Mouse (Mus musculus): Measurements from ENCODE around the gene Cul9. TPM values are rescaled to one million over a fixed set of nuclear protein-coding genes. Genes with fewer than 3 reads are reported as not detected.
A peak's percentile ranks its signal among the peaks of the same experiment; 100 is the strongest.
"Not testable (repeated sequence)": the region's sequence is repeated elsewhere in the genome, so short reads cannot be mapped to it uniquely, and the experiment has no call there.

Cul9 gene
- total RNA-seq (2022), result 10 to 100 TPM; 62.1 to 68.2 (median 66.4) TPM

DNA sequence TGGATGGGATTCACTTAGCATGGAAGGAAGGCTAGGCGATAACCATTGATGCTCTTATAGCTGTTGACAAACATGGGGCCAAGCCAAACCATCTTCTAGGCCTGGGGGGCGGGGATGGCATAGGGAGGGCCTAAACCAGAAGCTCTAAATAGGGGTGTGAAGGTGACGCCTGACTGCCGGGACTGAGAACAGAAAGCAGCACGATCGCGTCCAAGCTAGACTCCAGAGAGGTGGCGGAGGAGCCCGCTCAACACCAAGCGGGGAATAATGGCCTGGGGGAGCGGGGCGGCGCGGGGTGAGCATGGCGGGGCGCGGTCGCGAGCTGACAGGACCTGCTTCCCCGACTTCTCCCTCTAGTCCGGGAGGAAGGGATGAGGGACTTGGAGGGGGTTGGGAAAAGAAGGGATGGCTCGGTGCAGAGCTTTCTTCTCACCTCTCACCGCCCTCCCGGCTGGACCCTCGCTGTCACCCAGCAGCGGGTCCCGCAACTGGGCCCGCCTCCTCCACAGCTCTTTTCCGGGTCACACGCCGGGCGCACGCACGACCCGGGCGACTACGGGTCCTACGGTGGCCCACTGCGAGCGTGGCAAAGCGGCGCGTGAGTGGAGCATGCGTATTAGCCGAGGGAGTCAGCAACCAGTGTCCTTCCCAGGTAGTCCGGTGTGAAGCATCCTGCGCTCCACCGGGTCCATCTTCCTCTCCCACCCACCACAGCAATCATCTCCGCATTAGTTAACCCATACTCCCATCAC is at the start of gene Cul9:
Cul9 (minus strand) TSS at position 576 of the 752 bp plus-strand sequence.
- peak; percentile 85 to 88 for DNase-seq (ENCODE audit: low spot score in 2 of 2)

DNA sequence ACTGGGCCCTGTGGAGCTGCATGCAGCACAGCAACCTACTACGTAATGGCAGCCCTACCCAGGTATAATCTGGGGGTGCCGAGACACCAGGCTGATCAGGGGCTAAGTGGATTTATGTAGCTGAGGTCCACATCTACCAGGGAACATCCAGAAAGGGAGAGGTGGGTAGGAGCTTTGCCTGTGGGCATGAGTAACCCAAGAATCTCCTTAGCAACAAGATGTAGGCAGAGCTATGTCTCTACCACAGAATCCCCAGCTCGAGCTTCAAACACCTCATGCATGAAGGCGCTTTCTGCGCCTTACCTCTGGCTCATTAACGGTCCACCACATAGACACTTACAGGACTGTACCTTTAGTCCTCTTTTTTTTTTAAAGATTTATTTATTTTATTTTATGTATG is 49.1 kb upstream of the Cul9 start:
- DNase-seq (ENCODE audit: low spot score in 2 of 2), result no peak

DNA sequence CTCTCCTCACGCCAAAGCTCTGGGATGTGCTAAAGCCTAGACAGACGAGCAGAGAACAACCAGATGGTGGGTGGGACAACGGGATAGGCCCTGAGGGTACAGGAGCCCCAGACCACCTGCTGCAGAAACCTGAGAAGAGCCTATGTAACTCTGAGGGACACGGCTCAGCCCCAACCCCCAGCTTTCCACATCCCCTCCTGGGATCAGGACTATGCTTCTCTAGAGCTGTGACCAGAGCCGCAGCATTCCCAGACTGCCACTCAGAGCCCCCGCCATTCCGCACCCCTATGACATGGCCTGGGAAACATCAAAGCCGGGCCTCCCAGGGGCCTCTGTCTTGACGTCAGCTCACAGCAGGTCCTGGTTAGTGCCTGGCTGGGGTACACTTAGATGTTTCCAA is 48.4 kb upstream of the Cul9 start:
- no peak for DNase-seq (ENCODE audit: low spot score in 2 of 2)

DNA sequence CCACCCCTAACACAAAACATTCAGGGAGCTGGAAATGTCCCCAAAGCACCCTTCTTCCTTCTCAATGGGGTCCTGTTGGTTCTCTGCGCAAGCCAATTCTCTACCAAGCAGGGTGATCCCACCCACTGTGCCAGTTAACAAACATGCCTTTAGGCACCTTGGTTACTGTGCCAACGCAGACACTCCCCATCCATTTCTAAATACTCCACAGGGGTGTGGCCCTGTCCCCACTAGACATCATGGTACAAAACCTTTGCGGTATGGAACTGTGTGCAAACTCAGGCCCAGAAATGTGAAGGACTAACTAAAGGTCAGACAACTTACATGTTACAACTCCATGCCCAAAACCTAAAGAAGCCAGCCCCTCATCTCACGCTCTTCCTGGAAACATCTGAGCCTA is 46.9 kb upstream of the Cul9 start:
- no peak for DNase-seq (ENCODE audit: low spot score in 2 of 2)

DNA sequence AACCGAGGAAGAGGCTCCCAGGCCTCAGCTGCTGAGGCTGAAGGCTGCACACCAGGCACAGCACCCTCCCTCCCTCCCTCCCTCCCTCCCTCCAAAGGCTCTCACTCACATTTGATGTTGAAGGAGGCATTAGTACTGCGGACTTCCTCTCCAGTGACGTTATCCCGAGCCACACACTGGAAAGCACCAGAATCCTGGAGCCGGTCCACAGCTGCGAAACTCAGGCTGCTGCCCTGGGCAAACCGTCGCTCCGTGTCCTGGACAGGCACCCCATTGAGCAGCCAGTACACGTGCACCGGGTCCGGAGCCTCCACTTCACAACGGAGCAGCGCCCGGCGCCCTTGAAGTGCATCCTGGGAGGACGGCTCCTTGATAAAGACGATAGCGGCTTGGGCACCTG is 45.2 kb upstream of the Cul9 start:
- DNase-seq (ENCODE audit: low spot score in 2 of 2), result no peak

DNA sequence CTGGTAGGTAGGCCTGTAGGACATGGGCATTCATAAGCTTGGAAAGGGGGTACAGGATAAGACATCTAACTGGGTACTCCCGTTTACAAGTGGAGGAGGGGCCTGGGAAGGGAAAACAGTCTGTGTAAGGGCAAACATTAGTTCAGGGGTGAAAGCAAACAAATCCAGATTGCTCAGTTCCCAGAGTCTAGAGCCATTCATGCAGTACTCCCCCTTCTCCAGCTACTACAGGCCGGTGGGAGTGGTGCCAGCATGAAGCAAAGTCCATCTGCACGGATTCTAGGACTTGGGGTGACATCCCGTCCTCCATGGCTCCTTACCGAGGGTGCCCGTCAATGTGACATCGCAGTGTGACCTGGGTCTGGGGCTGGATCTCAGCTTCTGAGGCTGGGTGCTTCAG is 44.3 kb upstream of the Cul9 start:
- DNase-seq (ENCODE audit: low spot score in 2 of 2), result no peak

DNA sequence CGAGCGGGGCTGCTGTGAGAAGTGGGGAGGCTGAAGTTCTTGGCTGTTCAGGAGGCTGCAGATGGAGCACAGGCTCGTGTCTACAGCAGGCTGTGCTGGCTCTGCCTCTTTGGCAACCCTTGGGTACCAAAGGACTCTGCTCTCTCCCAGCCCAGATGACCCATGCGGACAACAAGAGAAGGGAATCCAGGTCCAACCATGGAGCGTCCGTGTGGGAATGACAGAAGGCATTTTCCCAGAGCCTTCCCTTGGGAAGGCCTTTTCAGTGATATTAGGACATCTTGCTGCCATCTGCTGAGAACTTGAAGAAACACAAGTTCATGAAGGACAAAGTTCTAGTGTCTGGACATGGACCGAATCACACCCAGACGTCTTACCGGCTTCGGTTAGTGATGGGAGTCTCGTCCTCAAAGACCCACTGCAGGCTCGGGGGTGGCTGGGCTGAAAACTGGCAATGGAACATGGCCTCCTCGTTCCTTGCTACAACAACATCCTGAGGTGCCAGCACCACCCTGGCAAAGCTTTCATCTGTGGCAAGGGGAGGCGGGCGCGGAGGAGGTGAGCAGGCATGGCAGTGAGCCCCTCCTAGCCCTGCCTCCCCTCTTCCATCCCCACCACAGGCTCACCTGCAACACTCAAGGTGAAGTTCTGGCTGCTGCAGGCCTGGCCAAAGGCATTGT is 43.6 kb upstream of the Cul9 start:
- DNase-seq (ENCODE audit: low spot score in 2 of 2), result no peak

DNA sequence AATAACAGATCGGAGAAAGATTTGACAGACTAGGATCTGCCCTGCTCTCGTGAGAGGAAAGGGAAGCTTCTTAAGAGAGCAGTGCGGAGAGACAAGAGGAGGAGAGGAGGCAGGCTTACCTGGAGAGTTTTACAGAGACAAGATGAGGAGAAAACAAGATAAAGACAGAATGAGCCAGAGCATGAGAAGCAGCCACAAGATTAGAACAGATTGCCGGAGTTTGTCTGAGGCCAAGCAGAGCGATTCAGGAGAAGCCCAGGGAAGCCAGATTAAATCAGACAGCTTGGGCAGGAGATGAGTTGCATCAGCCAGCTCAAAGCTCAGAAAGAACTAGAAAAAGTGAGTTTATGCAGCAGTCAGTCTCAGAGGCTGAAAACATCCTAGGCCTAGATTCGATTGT is 42.7 kb upstream of the Cul9 start:
- no peak for DNase-seq (ENCODE audit: low spot score in 2 of 2)

DNA sequence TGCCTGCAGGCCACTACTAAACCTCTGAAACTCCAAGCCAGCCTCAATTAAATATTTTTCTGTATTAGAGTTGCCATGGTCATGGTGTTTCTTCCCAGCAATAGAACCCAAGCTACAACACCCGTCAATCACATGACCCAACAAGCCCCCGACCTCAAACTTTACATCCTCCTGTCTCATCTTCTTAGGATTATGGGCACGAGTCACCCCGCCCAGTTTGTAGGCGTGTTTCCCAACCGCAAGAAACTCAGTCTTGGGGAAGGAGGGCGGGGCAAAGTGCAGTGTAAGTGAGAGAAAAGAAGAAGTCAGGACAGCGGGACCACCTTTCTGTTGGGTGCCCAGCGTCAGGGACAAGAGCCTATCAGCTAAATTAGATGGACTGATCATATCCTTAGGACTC is 42.0 kb upstream of the Cul9 start:
- DNase-seq (ENCODE audit: low spot score in 2 of 2), result no peak

DNA sequence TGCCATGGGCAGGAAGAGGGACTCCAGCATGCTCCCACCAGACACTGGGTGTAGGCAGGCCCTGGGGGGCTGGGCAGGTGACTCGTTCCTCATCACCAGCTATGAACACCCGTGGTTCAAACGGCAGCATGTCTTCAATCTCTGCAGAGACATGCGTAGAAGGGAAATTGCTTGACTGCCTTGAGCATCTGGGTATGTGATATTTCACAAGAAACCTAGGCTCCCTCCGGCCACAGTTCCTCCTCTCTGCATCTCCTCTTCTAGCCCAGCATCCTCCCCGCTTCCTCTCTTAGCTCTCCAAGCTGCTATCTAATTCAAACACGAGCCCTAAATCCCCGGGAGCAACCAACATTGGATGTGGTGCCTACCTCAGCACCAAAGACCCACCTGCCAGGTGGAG is 40.1 kb upstream of the Cul9 start:
- no peak for DNase-seq (ENCODE audit: low spot score in 2 of 2)

DNA sequence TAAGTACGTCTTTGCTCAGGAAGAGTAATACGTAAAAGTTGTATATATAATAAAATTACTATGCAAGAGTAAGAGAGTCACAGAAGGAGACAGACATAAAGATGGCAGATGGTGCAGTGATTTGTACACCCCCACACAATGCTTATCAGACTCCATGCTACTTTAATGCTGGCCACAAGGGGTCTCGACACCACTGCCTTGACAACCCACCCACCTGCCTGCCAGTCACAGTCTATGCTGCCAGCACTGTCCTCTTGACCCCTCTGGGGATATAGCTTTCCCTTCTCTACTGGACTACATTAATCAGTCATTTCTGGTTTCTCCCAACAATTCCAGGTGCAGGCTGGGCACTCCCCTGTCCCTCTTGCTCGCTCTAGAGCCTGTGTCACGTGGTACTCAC is 32.5 kb upstream of the Cul9 start:
- DNase-seq (ENCODE audit: low spot score in 2 of 2), result no peak

DNA sequence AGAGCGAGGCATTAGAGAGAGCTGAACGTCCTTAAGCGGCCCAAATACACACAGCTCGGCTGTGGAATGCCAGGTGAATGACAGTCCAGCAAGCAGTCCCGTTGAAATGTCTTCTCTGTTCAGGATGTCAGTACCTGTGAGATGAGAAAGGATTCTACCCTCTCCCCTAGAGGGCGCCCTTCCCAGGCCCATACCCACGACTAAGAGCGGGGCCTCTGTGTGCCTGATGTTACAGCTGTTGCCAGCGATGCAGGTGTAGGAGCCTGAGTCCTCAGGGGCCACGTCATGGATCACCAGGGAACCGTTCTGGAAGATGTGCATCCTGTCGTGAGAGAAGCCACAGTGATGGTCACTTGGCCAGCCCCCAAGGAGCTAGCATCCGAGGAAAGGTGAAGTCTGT is 29.9 kb upstream of the Cul9 start:
- DNase-seq (ENCODE audit: low spot score in 2 of 2), result no peak

DNA sequence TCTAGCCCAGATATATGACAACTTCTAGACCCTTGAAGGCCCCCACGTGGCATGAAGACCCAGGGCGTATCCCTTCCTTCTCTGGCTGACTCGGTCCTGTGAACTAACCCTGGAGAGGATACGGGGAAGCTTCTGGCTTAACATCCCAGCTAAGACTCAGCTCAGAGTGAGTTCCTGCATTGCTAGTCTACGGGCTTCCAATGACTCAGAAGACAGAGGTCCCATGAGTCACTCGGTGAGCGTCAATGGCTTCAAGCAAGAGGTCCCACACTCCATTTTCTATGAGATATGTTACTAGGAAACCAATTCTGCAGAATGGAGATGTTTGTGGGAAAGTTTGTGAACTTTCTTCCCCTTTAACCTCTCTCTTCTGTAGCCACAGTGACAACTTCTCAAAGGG is 28.3 kb upstream of the Cul9 start:
- DNase-seq (ENCODE audit: low spot score in 2 of 2), result no peak

DNA sequence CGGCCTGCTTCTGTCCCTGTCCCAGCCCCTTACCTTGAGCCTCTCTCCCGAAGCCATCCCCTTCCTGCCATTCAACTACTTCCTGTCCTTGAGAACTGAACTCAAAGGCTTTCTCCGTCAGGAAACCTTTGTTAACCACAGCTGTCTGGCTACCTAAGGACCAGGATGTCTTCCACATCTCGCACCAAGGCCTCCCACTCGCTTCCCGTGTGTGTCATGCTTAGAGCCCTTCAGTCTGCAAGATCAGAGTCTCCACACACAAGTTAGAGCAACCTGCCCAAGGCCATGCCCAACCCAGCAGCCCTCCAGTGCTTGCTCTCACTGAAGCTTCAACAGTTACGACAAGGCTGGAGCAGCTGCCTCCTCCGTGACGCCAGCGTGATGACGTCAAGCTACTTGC is 24.8 kb upstream of the Cul9 start:
- no peak for DNase-seq (ENCODE audit: low spot score in 2 of 2)

DNA sequence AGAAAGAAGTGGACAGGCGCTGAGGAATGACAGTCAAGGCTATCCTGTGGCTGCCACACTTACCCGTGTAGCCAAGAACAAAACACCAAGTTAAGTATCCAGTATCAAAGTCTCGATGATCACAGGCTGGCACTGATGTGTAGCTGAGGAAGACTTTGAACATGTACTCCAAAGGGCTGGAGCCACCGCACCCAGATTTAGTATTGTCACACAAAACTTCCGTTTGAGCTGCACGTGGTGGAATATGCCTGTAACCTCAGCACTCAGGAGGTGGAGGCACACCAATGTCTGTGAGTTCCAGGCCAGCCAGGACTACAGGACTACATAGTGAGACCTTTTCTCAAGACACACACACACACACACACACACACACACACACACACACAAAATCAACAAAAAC is 13.0 kb upstream of the Cul9 start:
- no peak for DNase-seq (ENCODE audit: low spot score in 2 of 2)

DNA sequence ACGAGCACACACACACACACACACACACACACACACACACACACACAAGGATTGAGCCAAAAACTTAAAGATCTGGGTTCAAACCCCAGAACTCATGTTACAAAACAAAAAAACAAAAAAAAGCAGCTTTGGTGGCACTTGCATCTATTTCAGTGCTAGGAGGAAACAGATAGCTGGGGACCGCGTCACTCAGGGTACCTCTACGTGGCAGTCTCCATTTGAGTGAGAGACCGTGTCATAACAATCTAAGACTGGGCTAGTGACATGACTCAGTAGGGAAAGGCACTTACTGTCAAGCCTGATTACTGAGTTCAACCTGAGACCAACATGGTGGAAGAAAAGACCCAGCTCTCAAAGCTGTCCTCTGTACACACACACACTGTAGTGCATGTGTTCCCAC is 12.0 kb upstream of the Cul9 start:
- no peak for DNase-seq (ENCODE audit: low spot score in 2 of 2)

DNA sequence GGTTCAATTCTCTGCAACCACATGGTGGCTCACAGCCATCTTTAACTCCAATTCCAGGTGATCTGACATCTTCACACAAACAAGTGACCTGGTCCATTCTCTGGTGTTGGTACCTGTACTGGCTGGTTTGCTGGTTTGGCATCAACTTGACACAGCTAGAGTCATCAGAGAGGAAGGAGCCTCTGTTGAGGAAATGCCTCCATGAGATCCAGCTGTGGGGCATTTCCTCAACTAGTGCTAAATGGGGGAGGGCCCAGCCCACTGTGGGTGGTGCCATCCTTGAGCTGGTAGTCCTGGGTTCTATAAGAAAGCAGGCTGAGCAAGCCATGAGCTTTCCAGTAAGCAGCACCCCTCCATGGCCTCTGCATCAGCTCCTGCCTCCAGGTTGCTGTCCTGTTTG is 11.1 kb upstream of the Cul9 start:
- DNase-seq (ENCODE audit: low spot score in 2 of 2), result not testable (repeated sequence)

DNA sequence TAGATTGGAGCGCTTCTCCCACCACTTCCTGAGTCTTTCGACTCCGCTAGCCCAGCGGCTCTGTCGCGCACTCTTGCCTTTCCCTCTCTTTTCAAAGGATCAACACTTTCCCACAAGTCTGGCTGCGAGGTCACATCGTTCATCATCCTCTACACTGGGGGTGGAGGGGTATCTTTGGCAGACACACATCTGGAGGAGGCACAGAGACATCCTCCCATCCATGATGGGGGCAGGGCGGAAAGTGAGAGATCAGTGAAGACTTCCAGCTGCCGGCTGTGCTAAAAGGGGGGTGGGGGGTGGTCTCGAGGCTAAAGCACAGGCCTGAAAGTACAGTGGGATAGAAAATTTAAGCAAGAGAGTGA is 10.4 kb upstream of the Cul9 start:
- no peak for DNase-seq (ENCODE audit: low spot score in 2 of 2)

DNA sequence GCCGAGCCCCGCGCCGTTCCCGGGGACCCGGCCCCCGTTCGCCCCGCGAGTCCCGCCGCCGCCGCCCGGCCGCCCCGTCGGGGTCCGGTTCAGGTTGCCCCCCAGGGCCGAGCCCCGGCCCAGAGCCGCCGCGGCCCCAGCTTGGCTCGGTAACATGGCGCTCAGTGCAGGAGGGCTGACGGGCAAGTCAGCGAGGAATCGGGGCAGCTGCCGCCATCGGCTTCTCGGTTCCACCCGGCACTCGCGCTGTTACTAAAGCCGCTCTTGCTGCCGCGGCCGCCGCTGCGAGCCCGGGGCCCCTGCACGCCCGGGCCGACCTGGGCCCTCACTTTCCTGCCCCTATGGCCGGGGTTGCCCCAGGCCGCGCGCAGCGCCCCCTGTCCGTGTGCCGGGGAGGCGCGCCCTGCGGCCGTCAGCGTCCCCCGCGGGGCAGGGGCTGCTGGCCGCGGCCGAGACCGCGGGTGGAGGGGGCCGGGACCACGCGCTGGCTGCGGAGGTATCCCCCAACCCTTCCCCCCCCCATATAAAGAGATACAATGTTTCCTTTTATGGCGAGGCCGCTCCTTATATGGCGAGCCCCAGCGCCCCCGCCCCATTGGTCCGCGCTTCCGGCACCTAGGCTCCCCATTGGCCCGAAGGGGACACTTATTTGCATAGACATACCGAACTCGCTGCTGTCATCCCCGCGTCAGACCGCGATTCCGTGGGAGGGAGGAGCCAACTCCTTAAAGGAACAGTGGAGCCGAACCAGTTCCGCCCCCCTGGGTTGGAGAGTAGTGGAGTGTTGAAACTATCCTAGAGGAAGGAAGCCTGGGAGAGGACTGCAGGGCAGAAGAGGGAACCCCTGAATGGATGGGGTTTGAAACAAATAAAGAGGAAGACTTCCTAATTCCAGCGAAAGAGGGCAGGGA is 9.7 kb upstream of the Cul9 start, which contains the start of gene Srf:
Srf (minus strand) TSS at position 503 of the 911 bp plus-strand sequence.
- peak; percentile 91 to 99 for DNase-seq (ENCODE audit: low spot score in 2 of 2)

DNA sequence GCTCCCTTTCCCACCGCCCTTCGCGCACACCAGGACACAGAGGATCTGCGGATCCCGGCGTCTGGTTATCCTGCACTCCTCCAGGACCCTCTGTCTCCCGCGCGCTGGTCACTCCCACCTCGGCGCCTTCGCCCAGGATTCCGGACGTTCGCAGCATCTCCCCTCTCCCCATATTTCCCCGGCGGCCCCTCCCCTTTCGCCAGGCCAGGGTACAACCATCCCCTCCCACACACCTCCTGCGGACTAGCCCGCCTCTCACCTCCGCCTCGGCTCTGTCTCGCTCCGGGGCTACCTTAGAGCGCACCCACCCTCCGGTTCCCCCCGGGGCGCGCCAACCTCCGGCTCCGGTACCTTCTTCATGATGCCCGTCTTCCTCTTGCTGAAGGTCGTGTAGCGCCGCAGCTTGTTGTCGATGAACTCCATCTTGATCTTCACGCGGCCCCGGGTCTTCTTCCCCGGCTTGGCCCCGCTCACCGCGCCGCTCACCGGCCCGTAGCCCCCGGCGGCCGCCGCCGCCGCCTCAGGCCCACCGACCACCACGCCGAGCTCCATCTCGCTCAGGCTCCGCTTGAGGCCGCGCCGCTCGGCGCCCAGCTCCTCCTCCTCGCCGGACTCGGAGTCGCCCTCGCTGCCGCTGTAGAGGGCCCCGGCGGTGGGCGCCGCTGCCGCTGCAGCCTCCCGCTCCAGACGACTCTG is 8.9 kb upstream of the Cul9 start:
- DNase-seq (ENCODE audit: low spot score in 2 of 2), result no peak

DNA sequence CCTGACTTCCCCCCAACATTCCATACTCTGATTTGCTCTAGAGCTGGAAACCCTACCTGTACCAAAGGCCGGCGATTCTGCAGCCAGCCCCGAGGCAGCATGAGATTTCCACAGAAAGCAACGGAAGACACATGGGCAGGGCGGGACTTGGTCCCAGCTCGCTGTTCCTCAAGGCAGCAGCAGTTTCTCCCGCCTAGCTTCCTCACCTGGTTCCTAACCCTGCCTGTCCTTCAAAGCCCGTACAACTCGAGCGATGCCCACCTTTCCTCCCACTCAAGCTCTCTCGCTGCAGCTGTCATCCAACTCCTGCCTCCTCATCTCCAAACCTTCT is 8.4 kb upstream of the Cul9 start:
- no peak for DNase-seq (ENCODE audit: low spot score in 2 of 2)

DNA sequence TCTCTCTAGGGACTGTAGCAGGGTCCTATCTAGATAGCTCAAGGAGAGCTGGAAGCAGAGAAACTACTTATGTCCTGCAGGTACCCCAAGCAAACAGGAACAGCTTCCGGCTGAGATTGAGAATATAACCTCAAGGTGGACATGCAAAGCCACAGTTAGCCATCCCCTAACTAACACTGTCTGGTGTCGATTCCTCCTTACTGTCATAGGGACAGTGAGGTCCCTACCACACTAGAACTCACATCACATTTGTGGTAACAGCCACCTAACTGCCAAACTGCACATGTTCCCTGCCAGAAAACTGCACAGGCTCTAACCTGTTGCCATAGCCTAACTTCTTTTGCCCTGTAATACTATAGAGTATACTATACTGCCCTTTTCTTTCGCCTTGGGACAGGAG is 7.7 kb upstream of the Cul9 start:
- no peak for DNase-seq (ENCODE audit: low spot score in 2 of 2)
